Mouse (Mus musculus): ENCODE measurements at regions not wholly inside any gene's neighbourhood (a gene's known extent, or its start where the extent isn't known, plus 50 kb on each side); places are given as distances from the start of the nearest gene placed in this dataset.

- H3K4me2 ChIP-seq = no peak overlapping the region
- 73% methylated on average over 3 of the region's 3 CpGs for WGBS (ENCODE audit: insufficient replicate concordance)
These were observed 853.6 kb downstream of the Stpg2 start for GRCm38 (mm10) chr3:140059102-140059501.

GRCm38 (mm10) chr3:140059522-140060110 lies 854.1 kb downstream of the Stpg2 start:
- Histone ChIP-seq H3K36me3 (ENCODE audit: control insufficient read depth, insufficient read depth, low read length) (no peaks in the 10 kb centered on the region), H3K9ac (ENCODE audit: low read depth, low read length) (no peak overlapping the region), H3K4me2 (no peak overlapping the region), H3K4me1 (ENCODE audit: control insufficient read depth, insufficient read depth, low read length) (no peaks in the 10 kb centered on the region), H3K27me3 (ENCODE audit: control insufficient read depth, insufficient read depth, low read length) (no peaks in the 10 kb centered on the region), H3K9me3 (replicated peaks; ENCODE audit: control insufficient read depth, low read length) (no peaks in the 10 kb centered on the region), H3K27ac (ENCODE audit: low read depth, low read length) (no peak overlapping the region), H3K4me3 (ENCODE audit: low read depth, low read length) (no peak overlapping the region)
- no peak for ATAC-seq (replicated peaks; ENCODE audit: insufficient number of reproducible peaks, low FRiP score, low TSS enrichment)
- WGBS (ENCODE audit: insufficient replicate concordance) = 67% methylated on average over 4 of the region's 4 CpGs

More at GRCm38 (mm10) chr3:140059102-140059501, 853.6 kb downstream of the Stpg2 start:
- no peak overlapping the region for H3K9ac ChIP-seq (ENCODE audit: low read depth, low read length)
- no peaks in the 10 kb centered on the region for H3K36me3 ChIP-seq (ENCODE audit: control insufficient read depth, insufficient read depth, low read length)
- H3K27me3 ChIP-seq (ENCODE audit: control insufficient read depth, insufficient read depth, low read length) = no peaks in the 10 kb centered on the region
- H3K4me3 ChIP-seq (ENCODE audit: low read depth, low read length) = no peak overlapping the region
- ATAC-seq (replicated peaks; ENCODE audit: insufficient number of reproducible peaks, low FRiP score, low TSS enrichment) = no peak
- no peaks in the 10 kb centered on the region for H3K4me1 ChIP-seq (ENCODE audit: control insufficient read depth, insufficient read depth, low read length)
- H3K27ac ChIP-seq (ENCODE audit: low read depth, low read length) = no peak overlapping the region
- H3K9me3 ChIP-seq (replicated peaks; ENCODE audit: control insufficient read depth, low read length) = no peaks in the 10 kb centered on the region

- no peak for ATAC-seq (replicated peaks; ENCODE audit: insufficient number of reproducible peaks, low FRiP score, low TSS enrichment)
- Histone ChIP-seq H3K27ac (ENCODE audit: low read depth, low read length) (no peak overlapping the region), H3K36me3 (ENCODE audit: control insufficient read depth, insufficient read depth, low read length) (no peaks in the 10 kb centered on the region), H3K4me1 (ENCODE audit: control insufficient read depth, insufficient read depth, low read length) (no peaks in the 10 kb centered on the region), H3K9me3 (replicated peaks; ENCODE audit: control insufficient read depth, low read length) (no peaks in the 10 kb centered on the region), H3K9ac (ENCODE audit: low read depth, low read length) (no peak overlapping the region), H3K27me3 (ENCODE audit: control insufficient read depth, insufficient read depth, low read length) (no peaks in the 10 kb centered on the region), H3K4me3 (ENCODE audit: low read depth, low read length) (no peak overlapping the region), H3K4me2 (no peak overlapping the region)
- 84% methylated on average over 10 of the region's 10 CpGs for WGBS (ENCODE audit: insufficient replicate concordance)
These were observed 856.4 kb downstream of the Stpg2 start for GRCm38 (mm10) chr3:140061769-140062381.

DNA sequence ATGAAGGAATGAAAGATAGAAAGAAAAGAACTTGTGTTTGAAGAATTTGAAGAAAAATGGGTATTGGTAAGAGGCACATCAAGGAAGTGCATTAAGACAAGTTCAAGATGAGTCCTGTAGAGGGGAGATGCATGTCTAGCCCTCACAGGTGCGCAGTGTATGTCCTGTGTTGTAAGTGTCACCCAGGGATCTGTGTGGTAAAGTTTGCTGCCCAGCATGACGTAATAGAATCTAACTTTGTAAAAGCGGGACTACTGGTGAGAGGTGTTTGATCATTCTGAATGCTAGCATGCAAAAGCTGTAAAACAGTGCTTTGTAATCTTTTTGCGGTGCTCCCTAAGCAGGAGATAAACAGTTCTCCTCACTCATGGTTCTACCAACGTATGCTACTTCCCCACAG lies 857.4 kb downstream of the Stpg2 start:
- H3K9me3 ChIP-seq (replicated peaks; ENCODE audit: control insufficient read depth, low read length) = no peaks in the 10 kb centered on the region
- no peak overlapping the region for H3K4me2 ChIP-seq
- no peaks in the 10 kb centered on the region for H3K27me3 ChIP-seq (ENCODE audit: control insufficient read depth, insufficient read depth, low read length)
- H3K36me3 ChIP-seq (ENCODE audit: control insufficient read depth, insufficient read depth, low read length) = no peaks in the 10 kb centered on the region
- H3K4me3 ChIP-seq (ENCODE audit: low read depth, low read length) = no peak overlapping the region
- no peak for ATAC-seq (replicated peaks; ENCODE audit: insufficient number of reproducible peaks, low FRiP score, low TSS enrichment)
- 83% methylated on average over 5 of the region's 5 CpGs for WGBS (ENCODE audit: insufficient replicate concordance)
- no peak overlapping the region for H3K9ac ChIP-seq (ENCODE audit: low read depth, low read length)
- H3K27ac ChIP-seq (ENCODE audit: low read depth, low read length) = no peak overlapping the region
- no peaks in the 10 kb centered on the region for H3K4me1 ChIP-seq (ENCODE audit: control insufficient read depth, insufficient read depth, low read length)

DNA sequence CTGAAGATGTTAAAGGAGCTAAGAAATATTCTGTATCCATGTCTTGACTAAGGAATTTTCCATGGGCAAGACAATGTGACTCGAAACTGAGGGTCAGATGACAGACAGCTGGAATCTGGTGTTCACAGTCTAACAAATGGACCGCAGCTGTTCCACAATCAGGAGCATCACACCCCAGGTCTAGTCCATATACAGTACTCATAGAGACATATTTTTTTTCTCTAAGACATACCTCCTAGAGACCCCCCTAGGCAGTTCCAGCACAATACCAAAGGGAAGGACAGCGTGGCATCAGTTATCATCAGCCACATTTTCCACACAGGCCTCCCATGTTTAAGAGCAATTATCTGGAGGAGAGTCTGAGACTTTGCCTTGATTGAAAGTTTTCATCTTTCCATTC lies 878.8 kb downstream of the Stpg2 start:
- 0 out of 2 replicates have a peak, but pooled peaks have one; percentile 31 for ATAC-seq (replicated peaks; ENCODE audit: insufficient number of reproducible peaks, low FRiP score, low TSS enrichment)
- WGBS (ENCODE audit: insufficient replicate concordance) = 81% methylated on average over 3 of the region's 3 CpGs
- no peaks in the 10 kb centered on the region for H3K27me3 ChIP-seq (ENCODE audit: control insufficient read depth, insufficient read depth, low read length)

GRCm38 (mm10) chr3:140085385-140085784 lies 879.9 kb downstream of the Stpg2 start:
- H3K27ac ChIP-seq (ENCODE audit: low read depth, low read length) = no peak overlapping the region
- H3K9ac ChIP-seq (ENCODE audit: low read depth, low read length) = no peak overlapping the region
- H3K9me3 ChIP-seq (replicated peaks; ENCODE audit: control insufficient read depth, low read length) = no peaks in the 10 kb centered on the region
- ATAC-seq (replicated peaks; ENCODE audit: insufficient number of reproducible peaks, low FRiP score, low TSS enrichment) = no peak
- H3K36me3 ChIP-seq (ENCODE audit: control insufficient read depth, insufficient read depth, low read length) = no peaks in the 10 kb centered on the region
- H3K4me3 ChIP-seq (ENCODE audit: low read depth, low read length) = no peak overlapping the region
- H3K4me2 ChIP-seq = no peak overlapping the region
- WGBS (ENCODE audit: insufficient replicate concordance) = 73% methylated on average over 3 of the region's 3 CpGs
- no peaks in the 10 kb centered on the region for H3K4me1 ChIP-seq (ENCODE audit: control insufficient read depth, insufficient read depth, low read length)
- no peaks in the 10 kb centered on the region for H3K27me3 ChIP-seq (ENCODE audit: control insufficient read depth, insufficient read depth, low read length)

More for the DNA sequence above, 878.8 kb downstream of the Stpg2 start:
- Histone ChIP-seq H3K4me3 (ENCODE audit: low read depth, low read length) (no peak overlapping the region), H3K9ac (ENCODE audit: low read depth, low read length) (no peak overlapping the region), H3K9me3 (replicated peaks; ENCODE audit: control insufficient read depth, low read length) (no peaks in the 10 kb centered on the region), H3K36me3 (ENCODE audit: control insufficient read depth, insufficient read depth, low read length) (no peaks in the 10 kb centered on the region), H3K4me2 (no peak overlapping the region), H3K27ac (ENCODE audit: low read depth, low read length) (no peak overlapping the region), H3K4me1 (ENCODE audit: control insufficient read depth, insufficient read depth, low read length) (no peaks in the 10 kb centered on the region)

DNA sequence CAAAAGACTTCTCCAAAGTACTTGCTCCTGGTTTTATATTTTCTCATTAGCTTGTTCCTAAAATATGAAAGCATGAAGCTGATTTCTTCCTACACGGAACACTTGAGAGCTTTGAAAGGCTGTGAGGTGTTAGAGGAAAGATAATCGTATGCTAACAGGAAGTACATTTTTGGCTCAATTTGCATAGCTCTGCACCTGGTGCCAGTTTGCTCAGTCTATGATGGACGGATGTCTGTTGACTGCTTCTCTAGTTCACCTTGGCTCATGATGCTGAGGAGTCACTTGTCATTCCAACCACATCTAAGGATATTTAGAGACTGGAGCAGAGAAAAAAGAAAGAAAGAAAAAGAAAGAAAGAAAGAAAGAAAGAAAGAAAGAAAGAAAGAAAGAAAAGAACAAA lies 882.5 kb downstream of the Stpg2 start:
- ATAC-seq (replicated peaks; ENCODE audit: insufficient number of reproducible peaks, low FRiP score, low TSS enrichment) = no peak
- Histone ChIP-seq H3K4me2 (no peak overlapping the region), H3K4me3 (ENCODE audit: low read depth, low read length) (no peak overlapping the region), H3K9me3 (replicated peaks; ENCODE audit: control insufficient read depth, low read length) (no peaks in the 10 kb centered on the region), H3K36me3 (ENCODE audit: control insufficient read depth, insufficient read depth, low read length) (no peaks in the 10 kb centered on the region), H3K27me3 (ENCODE audit: control insufficient read depth, insufficient read depth, low read length) (no peaks in the 10 kb centered on the region), H3K27ac (ENCODE audit: low read depth, low read length) (no peak overlapping the region), H3K4me1 (ENCODE audit: control insufficient read depth, insufficient read depth, low read length) (no peaks in the 10 kb centered on the region), H3K9ac (ENCODE audit: low read depth, low read length) (no peak overlapping the region)
- WGBS (ENCODE audit: insufficient replicate concordance) = 73% methylated on average over 3 of the region's 3 CpGs

DNA sequence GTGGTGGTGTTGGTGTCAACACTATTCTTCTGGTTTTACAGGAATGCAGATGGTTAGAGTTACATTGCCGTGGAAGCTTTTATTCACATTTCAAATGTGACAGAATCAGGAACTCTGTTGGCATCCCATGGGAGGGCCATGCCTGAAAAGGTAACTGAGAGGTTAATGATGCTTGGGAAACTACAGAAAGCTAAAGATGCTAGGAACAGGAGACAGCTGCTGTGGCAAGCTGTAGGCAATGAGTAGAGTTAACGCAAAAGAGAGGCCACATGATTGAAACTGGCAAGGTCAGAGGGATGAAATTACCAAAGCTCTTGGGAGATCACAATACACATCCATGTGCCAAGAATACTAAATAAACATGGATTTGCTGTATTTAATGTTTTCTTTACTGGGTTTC lies 886.4 kb downstream of the Stpg2 start:
- no peaks in the 10 kb centered on the region for H3K36me3 ChIP-seq (ENCODE audit: control insufficient read depth, insufficient read depth, low read length)
- 71% methylated on average over 2 of the region's 2 CpGs for WGBS (ENCODE audit: insufficient replicate concordance)
- no peak for ATAC-seq (replicated peaks; ENCODE audit: insufficient number of reproducible peaks, low FRiP score, low TSS enrichment)
- no peak overlapping the region for H3K27ac ChIP-seq (ENCODE audit: low read depth, low read length)
- no peak overlapping the region for H3K4me3 ChIP-seq (ENCODE audit: low read depth, low read length)
- no peak overlapping the region for H3K4me2 ChIP-seq
- no peaks in the 10 kb centered on the region for H3K27me3 ChIP-seq (ENCODE audit: control insufficient read depth, insufficient read depth, low read length)
- H3K9me3 ChIP-seq (replicated peaks; ENCODE audit: control insufficient read depth, low read length) = no peaks in the 10 kb centered on the region
- no peak overlapping the region for H3K9ac ChIP-seq (ENCODE audit: low read depth, low read length)
- no peaks in the 10 kb centered on the region for H3K4me1 ChIP-seq (ENCODE audit: control insufficient read depth, insufficient read depth, low read length)
